Mouse (Mus musculus) liver, adult 2 months (tissue): ENCODE results near the gene Cnot4. TPM values are rescaled to one million over a fixed set of nuclear protein-coding genes. Genes with fewer than 3 reads are reported as not detected.

Source experiments
- DNase-seq: peaks from one replicate; pipeline ENCODE4 v3.0.0-alpha.2; 2011; ENCODE audit warnings: low read depth, low spot score; ENCODE audit errors: extremely low read depth
- H3K27ac ChIP-seq: fragments of 200-500 bp; replicated peaks from 2 replicates; pipeline ENCODE4 v1.5.1; 2012; ENCODE audit warnings: low read depth, mild to moderate bottlenecking, control low read depth, inconsistent platforms, low read length; ENCODE audit not compliant: insufficient read depth
- H3K27me3 ChIP-seq: fragments of 200-500 bp; 2 replicates; pipeline ENCODE4 v1.6.1; 2012; ENCODE audit warnings: mild to moderate bottlenecking, moderate library complexity, low read length, inconsistent platforms; ENCODE audit not compliant: control insufficient read depth, insufficient read depth
- H3K36me3 ChIP-seq: fragments of 200-500 bp; 2 replicates; pipeline ENCODE4 v1.6.1; 2012; ENCODE audit warnings: low read length, inconsistent platforms; ENCODE audit not compliant: control insufficient read depth, insufficient read depth
- H3K4me1 ChIP-seq: fragments of 200-500 bp; 2 replicates; pipeline ENCODE4 v1.6.1; 2011; ENCODE audit warnings: low read length; ENCODE audit not compliant: control insufficient read depth, insufficient read depth
- H3K4me3 ChIP-seq: fragments of 200-500 bp; 2 replicates; pipeline ENCODE4 v1.5.1; 2011; ENCODE audit warnings: low read depth, mild to moderate bottlenecking, control low read depth, low read length, moderate library complexity; ENCODE audit not compliant: insufficient read depth
- H3K79me2 ChIP-seq: fragments of 200-500 bp; 2 replicates; pipeline ENCODE4 v1.6.1; 2012; ENCODE audit warnings: inconsistent platforms, mild to moderate bottlenecking, low read length, moderate library complexity; ENCODE audit not compliant: control insufficient read depth, insufficient read depth
- H3K9ac ChIP-seq: fragments of 200-500 bp; 2 replicates; pipeline ENCODE4 v1.6.1; 2012; ENCODE audit warnings: low read depth, mild to moderate bottlenecking, control low read depth, inconsistent platforms, low read length
- CTCF ChIP-seq: fragments of 200-500 bp; IDR thresholded peaks from 2 replicates; pipeline ENCODE4 v1.5.1; 2011; ENCODE audit warnings: low read depth, low read length, control low read depth
- POLR2A ChIP-seq: fragments of 200-500 bp; IDR thresholded peaks from 2 replicates; pipeline ENCODE4 v1.6.1; 2011; ENCODE audit warnings: low read length, control low read depth; ENCODE audit not compliant: insufficient read depth; ENCODE audit errors: extremely low read depth
- WGBS: fragments of 180-500 bp; shearing (Covaris S2); methylation state at CpG from one replicate; pipeline ENCODE4 v1.1.7; 2018; 5-methylcytosine and 5-hydroxymethylcytosine counted together
- polyA plus RNA-seq: library from polyadenylated mRNA; depleted of rRNA; stranded (reverse); fragments of >200 nt; gene quantifications from 2 replicates; pipeline ENCODE4 v1.2.3, GENCODE M21; 2012
- total RNA-seq: library from RNA; depleted of rRNA; stranded (reverse); fragments of >200 nt; gene quantifications from 2 replicates; pipeline ENCODE4 v1.2.3, GENCODE M21; 2014

The Cnot4 gene
- total and polyA plus RNA-seq, 2 experiments: 5.4 to 8.5 TPM

DNA sequence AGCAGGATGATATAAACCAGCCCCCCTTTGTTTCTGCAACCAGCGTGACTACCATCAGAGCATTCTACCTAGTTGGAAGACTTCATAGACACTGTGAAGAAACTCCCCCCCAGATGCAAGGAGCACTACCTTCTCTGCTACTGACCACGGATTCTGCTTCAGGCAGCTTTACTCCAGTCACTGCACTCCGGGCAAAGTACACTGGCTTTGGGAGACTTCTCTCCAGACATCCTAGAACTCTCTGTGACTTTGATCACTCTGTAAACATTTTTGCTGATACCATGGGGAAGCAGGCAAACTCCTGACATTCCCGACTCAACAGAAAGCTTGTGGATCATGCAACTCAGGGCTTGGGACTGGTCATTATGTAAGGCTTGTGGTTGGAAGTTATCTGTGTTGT is 35.7 kb upstream of the Cnot4 start:
- DNase-seq: peak; percentile 21
- Histone ChIP-seq H3K79me2 (no peaks in the 10 kb centered on the region), H3K36me3 (no peaks in the 10 kb centered on the region), H3K27ac (no peak overlapping the region), H3K4me1 (no peaks in the 10 kb centered on the region), H3K27me3 (no peaks in the 10 kb centered on the region), H3K4me3 (no peak overlapping the region), H3K9ac (no peak overlapping the region)
- TF ChIP-seq CTCF: no peak
- TF ChIP-seq POLR2A: no peak
- 31% methylated on average over 4 of the region's 4 CpGs for WGBS

DNA sequence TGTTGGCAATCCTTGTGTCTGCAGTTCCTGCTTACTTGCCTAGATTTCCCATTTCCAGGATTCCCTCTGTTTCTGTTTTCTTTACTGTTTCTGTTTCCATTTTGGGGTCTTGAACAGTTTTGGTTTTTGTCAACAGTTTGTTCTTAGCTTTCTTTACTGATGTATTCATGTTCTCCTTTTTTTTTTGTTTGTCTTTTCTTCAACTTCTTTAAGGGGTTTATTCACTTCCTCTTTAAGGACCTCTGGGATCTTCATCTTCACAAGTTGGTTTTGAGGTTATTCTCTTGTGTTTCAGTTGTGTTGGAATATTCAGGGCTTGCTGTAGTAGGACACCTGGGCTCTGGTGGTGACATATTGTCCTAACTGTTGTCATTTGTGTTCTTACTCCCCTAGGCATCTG is 21.0 kb upstream of the Cnot4 start:
- no peak for DNase-seq
- H3K4me3 ChIP-seq: no peak overlapping the region
- TF ChIP-seq CTCF (no peak), POLR2A (no peak)

DNA sequence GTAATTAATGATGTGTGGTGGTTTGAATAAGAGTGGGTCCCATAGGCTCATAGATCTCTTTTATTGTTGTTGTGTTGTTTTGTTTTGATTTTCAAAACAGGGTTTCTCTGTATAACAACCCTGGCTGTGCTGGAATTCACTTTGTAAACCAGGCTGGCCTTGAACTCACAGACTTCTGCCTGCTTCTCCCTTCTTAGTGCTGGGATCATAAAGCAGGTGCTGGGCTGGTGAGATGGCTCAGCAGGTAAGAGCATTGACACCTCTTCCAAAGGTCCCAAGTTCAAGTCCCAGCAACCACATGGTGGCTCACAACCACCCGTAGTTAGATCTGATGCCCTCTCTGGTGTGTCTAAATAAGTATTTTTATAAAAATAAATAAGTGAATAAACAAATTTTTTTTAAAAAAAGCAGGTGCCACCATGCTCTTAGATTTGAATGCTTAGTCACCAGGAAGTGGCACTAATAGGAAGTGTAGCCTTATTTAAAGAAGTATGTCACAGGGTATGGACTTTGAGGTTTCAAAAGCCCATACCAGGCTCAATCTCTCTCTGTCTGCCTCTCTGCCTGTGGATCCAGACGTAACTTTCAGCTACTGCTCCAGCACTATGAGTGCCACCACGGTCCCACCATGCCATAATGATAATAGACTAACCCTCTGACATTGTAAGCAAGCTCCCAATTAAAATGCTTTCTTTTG is 14.3 kb upstream of the Cnot4 start:
- no peak overlapping the region for H3K27ac ChIP-seq
- DNase-seq: no peak
- H3K36me3 ChIP-seq: no peaks in the 10 kb centered on the region
- no peaks in the 10 kb centered on the region for H3K79me2 ChIP-seq
- H3K9ac ChIP-seq: no peak overlapping the region
- H3K4me1 ChIP-seq: no peaks in the 10 kb centered on the region
- H3K27me3 ChIP-seq: no peaks in the 10 kb centered on the region
- WGBS: 85% methylated on average over 3 of the region's 3 CpGs
- no peak for TF ChIP-seq POLR2A
- TF ChIP-seq CTCF: no peak
- H3K4me3 ChIP-seq: no peak overlapping the region

More for the DNA sequence above, 21.0 kb upstream of the Cnot4 start:
- Histone ChIP-seq H3K36me3 (no peaks in the 10 kb centered on the region), H3K79me2 (no peaks in the 10 kb centered on the region), H3K27me3 (no peaks in the 10 kb centered on the region), H3K27ac (no peak overlapping the region), H3K4me1 (no peaks in the 10 kb centered on the region), H3K9ac (no peak overlapping the region)

DNA sequence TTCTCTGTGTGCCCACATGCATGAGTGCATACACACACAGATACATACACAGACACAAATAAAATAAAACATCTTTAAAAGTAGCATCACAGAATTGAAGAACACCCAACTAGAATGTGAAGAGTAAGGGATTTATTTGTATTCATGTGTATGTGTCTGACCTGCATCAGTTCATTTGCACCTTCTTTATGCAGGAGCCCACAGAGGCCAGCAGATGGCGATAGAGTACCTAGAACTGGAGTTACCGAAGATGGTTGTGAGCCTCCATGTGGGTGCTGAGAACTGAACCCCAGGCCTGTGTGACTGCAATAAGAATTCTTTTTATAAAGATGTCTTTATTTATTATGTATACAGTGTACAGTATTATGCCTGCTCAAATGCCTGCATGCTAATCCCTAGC is 12.0 kb upstream of the Cnot4 start:
- DNase-seq: no peak
- Histone ChIP-seq H3K27me3 (no peaks in the 10 kb centered on the region), H3K36me3 (no peaks in the 10 kb centered on the region), H3K27ac (no peak overlapping the region), H3K9ac (no peak overlapping the region), H3K4me1 (no peaks in the 10 kb centered on the region), H3K79me2 (no peaks in the 10 kb centered on the region), H3K4me3 (no peak overlapping the region)
- no peak for TF ChIP-seq CTCF
- 92% methylated on average over 2 of the region's 2 CpGs for WGBS

DNA sequence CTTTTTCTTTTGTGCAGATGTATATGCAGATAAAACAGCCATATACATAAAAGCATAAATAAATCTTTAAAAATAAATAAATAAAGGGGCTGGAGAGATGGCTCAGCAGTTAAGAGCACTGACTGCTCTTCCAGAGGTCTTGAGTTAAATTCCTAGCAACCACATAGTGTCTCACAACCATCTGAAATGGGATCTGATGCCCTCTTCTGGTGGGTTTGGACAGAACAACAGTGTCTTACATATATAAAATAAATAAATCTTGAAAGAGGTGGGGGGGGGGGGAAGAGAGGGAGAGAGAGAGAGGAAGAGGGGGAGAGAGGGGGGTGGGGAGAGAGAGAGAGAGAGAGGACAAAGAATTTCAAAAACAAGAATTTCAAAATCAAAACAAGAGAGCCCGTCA is 6.8 kb upstream of the Cnot4 start:
- no peaks in the 10 kb centered on the region for H3K79me2 ChIP-seq
- no peaks in the 10 kb centered on the region for H3K4me1 ChIP-seq
- no peaks in the 10 kb centered on the region for H3K36me3 ChIP-seq
- H3K4me3 ChIP-seq: no peak overlapping the region
- H3K9ac ChIP-seq: no peak overlapping the region
- TF ChIP-seq POLR2A (no peak), CTCF (no peak)
- DNase-seq: no peak
- no peak overlapping the region for H3K27ac ChIP-seq
- whole genome bisulfite sequencing: 100% methylated on average over 1 of the region's 1 CpGs
- H3K27me3 ChIP-seq: no peaks in the 10 kb centered on the region

DNA sequence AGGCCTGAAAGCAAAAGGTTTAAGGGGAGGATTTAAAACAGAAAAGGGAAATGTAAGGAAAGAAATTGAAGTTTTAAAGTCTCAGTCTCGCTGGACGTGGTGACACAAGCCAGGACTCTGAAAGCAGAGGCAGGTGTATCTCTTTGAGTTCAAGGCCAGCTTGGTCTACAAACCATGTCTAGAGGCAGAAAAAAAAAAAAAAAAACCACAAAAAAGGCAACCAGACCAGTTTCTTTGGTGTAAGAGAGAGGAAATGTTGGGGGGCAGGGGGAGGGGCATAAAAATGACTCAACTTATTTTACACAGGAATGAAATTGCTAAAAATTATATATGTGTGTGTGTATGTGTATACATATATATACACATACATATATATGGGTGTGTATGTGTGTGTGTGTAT is 1.3 kb upstream of the Cnot4 start:
- H3K79me2 ChIP-seq: peaks cover 9% of the 10 kb centered on the region; the same call in 1 of the 2 replicates
- no peaks in the 10 kb centered on the region for H3K36me3 ChIP-seq
- TF ChIP-seq POLR2A: no peak
- no peak for TF ChIP-seq CTCF
- no peaks in the 10 kb centered on the region for H3K27me3 ChIP-seq
- H3K4me1 ChIP-seq: peaks cover 13% of the 10 kb centered on the region
- H3K9ac ChIP-seq: no peak overlapping the region
- DNase-seq: no peak
- no peak overlapping the region for H3K4me3 ChIP-seq
- 69% methylated on average over 2 of the region's 2 CpGs for WGBS
- H3K27ac ChIP-seq: no peak overlapping the region
